Mouse (Mus musculus) cortical plate, adult 2 months (tissue): ENCODE measurements around the gene Rab42.

Source experiments
- CTCF ChIP-seq: fragments of 200-500 bp; IDR thresholded peaks from 2 replicates; pipeline ENCODE4 v1.5.1; 2011; ENCODE audit warnings: mild to moderate bottlenecking, control low read depth, low read length; ENCODE audit not compliant: insufficient read depth; ENCODE audit errors: extremely low read depth
- POLR2A ChIP-seq: fragments of 200-500 bp; IDR thresholded peaks from 2 replicates; pipeline ENCODE4 v1.6.1; 2011; ENCODE audit warnings: mild to moderate bottlenecking, low read length, control low read depth; ENCODE audit not compliant: insufficient read depth; ENCODE audit errors: extremely low read depth

GRCm38 (mm10) chr4:132341451-132341850, 38.3 kb upstream of the Rab42 start:
- TF ChIP-seq POLR2A (no peak), CTCF (no peak)
